Mouse (Mus musculus): Measurements from ENCODE around the gene Grk5. TPM values are rescaled to one million over a fixed set of nuclear protein-coding genes. Genes with fewer than 3 reads are reported as not detected.
A peak's percentile ranks its signal among the peaks of the same experiment; 100 is the strongest.
"Not testable (repeated sequence)": the region's sequence is repeated elsewhere in the genome, so short reads cannot be mapped to it uniquely, and the experiment has no call there.

Gene Grk5
- polyA plus RNA-seq, 1 experiment = 7.2 TPM

DNA sequence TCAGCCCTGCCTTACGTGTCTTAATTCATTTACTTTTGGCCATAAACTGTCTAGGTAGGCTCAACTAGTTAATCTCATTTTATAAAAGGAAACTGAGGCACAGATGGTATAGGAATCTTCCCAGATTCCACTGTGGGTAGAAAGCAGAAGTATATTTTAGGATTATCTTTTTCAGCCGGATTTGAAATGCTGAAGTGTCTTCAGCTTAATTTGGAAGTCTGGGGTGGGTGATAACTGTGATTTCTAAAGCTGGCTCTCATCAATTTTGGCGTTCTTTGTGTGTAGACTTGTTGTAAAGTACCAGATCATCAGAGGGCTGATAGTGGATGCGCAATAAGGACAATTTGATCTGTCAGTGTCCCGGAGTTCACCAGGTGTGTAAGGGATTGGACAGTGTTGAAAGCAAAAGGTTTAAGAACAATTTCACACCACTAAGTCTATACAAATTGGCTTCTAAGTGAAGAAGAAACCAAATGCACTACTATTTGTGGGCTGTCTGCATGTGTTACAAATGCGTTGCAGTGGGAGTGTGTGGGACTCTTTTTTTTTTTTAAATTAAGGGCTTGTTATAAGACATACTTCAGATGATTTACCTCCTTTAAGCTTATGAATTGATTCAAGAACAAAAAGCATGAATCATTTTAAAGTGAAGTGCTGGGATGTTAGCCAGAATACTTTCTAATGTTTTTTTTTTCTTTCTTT, 27.5 kb downstream of the Grk5 start:
- TF ChIP-seq POLR2A (IDR thresholded peaks at IDR 0.05; ENCODE audit: borderline replicate concordance, control insufficient read depth, low read depth, low read length) (no peak), CTCF (IDR thresholded peaks at IDR 0.05; ENCODE audit: control insufficient read depth, insufficient read depth, low read length) (no peak)
- Histone ChIP-seq H3K4me1 (ENCODE audit: control insufficient read depth, insufficient read depth, low read length) (no peaks in the 10 kb centered on the region), H3K4me3 (replicated peaks; ENCODE audit: control insufficient read depth, low read depth, low read length) (no peak overlapping the region), H3K27ac (ENCODE audit: control insufficient read depth, insufficient read depth, low read depth, low read length, poor library complexity) (no peak overlapping the region)
- 82% methylated on average over 6 of the region's 6 CpGs for WGBS

DNA sequence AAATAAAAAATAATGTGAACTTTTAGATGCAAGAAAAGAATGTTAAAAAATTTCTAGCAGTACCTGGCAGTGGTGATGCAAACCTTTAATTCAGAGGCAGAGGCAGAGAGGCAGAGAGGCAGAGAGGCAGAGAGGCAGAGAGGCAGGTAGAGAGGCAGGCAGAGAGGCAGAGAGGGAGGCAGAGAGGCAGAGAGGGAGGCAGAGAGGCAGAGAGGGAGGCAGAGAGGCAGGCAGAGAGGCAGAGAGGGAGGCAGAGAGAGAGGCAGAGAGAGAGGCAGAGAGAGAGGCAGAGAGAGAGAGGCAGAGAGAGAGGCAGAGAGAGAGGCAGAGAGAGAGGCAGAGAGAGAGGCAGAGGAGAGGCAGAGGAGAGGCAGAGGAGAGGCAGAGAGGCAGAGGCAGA, 35.0 kb downstream of the Grk5 start:
- H3K4me1 ChIP-seq (ENCODE audit: control insufficient read depth, insufficient read depth, low read length); H3K27ac ChIP-seq (ENCODE audit: control insufficient read depth, insufficient read depth, low read depth, low read length, poor library complexity); H3K4me3 ChIP-seq (replicated peaks; ENCODE audit: control insufficient read depth, low read depth, low read length): not testable (repeated sequence)

DNA sequence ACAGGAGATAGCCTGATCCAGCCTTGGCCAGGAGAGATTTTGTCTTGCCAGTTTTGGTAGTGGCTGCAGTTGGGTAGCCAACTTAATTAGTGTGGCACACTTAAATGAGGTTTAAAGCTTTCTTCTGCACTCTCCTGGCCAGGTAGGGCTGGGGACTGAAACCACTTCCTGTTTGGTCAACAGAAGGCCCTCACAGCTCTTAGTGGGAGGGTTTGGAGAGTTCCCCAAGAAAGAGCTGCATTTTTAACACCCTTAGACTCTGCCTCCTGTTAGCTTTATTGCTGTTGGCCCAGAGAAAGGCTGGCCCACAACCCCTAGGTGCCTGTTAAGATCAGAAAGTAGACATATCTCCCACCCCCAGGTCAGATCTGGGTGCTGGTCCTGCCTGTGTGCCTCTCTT, 45.5 kb downstream of the Grk5 start:
- Histone ChIP-seq H3K4me1 (ENCODE audit: control insufficient read depth, insufficient read depth, low read length) (no peaks in the 10 kb centered on the region; the same call in none of the 2 replicates), H3K27ac (ENCODE audit: control insufficient read depth, insufficient read depth, low read depth, low read length, poor library complexity) (no peak overlapping the region), H3K4me3 (replicated peaks; ENCODE audit: control insufficient read depth, low read depth, low read length) (no peak overlapping the region)
- TF ChIP-seq POLR2A (IDR thresholded peaks at IDR 0.05; ENCODE audit: borderline replicate concordance, control insufficient read depth, low read depth, low read length) (no peak), CTCF (IDR thresholded peaks at IDR 0.05; ENCODE audit: control insufficient read depth, insufficient read depth, low read length) (no peak)

DNA sequence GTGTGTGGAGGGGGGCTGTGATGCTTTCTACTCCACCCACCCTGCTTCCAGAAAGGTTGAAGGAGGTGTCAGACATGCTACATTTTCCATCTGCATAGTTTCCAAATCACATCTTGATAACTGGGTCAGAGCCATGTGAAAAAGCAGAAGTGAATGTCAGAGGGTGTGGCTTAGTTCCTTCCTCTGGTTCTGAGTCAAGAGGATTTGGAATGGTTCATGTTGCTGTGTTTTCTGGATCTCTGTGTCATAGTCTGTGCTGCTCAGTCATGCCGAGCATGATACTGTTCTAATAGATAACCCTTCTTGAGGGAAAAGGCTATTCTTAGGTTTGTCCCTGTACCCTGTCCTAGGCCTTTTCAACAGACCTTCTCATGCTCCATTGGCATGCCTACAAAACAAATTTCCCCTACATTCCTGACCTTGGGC, 50.4 kb downstream of the Grk5 start:
- Histone ChIP-seq H3K4me3 (replicated peaks; ENCODE audit: control insufficient read depth, low read depth, low read length) (no peak overlapping the region), H3K4me1 (ENCODE audit: control insufficient read depth, insufficient read depth, low read length) (no peaks in the 10 kb centered on the region; the same call in 1 of the 2 replicates), H3K27ac (ENCODE audit: control insufficient read depth, insufficient read depth, low read depth, low read length, poor library complexity) (no peak overlapping the region; the same call in 1 of the 2 replicates)
- no peak for TF ChIP-seq POLR2A (IDR thresholded peaks at IDR 0.05; ENCODE audit: borderline replicate concordance, control insufficient read depth, low read depth, low read length)
- WGBS = 8% methylated on average over 1 of the region's 1 CpGs

DNA sequence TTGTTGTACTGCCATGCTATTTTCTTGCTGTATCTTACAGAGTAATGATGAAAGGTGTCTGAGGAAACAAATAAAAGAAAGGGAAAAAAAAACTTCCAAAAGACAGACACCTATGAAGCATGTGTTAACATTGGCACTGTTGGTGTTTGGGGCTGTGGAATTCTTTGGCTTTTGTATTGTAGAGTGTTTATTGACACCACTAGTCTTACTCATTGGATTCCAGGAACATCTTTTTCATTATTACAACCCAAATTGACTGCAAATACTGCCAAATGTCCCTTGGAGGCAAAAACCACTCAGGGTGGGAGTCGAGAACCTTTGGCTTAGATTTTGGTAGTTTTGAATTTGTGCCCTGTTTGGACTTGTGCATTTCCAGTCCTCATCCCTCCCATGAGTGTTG, 51.3 kb downstream of the Grk5 start:
- Histone ChIP-seq H3K27ac (ENCODE audit: control insufficient read depth, insufficient read depth, low read depth, low read length, poor library complexity) (no peak overlapping the region), H3K4me1 (ENCODE audit: control insufficient read depth, insufficient read depth, low read length) (peaks cover 1% of the 10 kb centered on the region; the same call in 1 of the 2 replicates), H3K4me3 (replicated peaks; ENCODE audit: control insufficient read depth, low read depth, low read length) (no peak overlapping the region)
- TF ChIP-seq POLR2A (IDR thresholded peaks at IDR 0.05; ENCODE audit: borderline replicate concordance, control insufficient read depth, low read depth, low read length) (no peak), CTCF (IDR thresholded peaks at IDR 0.05; ENCODE audit: control insufficient read depth, insufficient read depth, low read length) (no peak)
- WGBS = 97% methylated on average over 1 of the region's 1 CpGs

DNA sequence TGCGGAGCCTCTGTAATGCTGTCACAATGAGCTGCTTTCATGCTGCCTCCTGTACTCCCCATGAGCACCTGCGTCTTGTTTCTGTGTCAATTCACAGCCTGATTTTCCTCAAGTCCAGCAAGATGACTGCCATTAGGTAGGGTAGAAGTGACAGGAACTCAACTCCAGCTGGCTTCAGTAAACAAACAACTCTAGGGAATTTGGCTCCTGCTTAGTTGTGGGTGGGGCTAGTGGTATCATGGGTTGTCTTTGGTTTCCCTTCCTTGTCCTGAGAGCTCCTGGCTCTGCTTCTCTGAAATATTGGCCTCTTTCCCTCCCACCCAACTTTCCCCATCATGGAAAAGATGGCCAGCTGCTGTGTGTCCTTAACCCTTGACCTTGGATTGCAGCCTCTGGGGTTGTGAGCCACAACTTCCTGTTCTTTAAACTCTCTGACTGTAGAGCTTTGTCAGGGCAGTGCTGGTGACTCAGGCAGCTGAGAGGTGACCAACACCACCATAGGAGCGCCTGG, 56.3 kb downstream of the Grk5 start:
- 70% methylated on average over 3 of the region's 3 CpGs for WGBS
- Histone ChIP-seq H3K4me1 (ENCODE audit: control insufficient read depth, insufficient read depth, low read length) (peaks cover 5% of the 10 kb centered on the region), H3K4me3 (replicated peaks; ENCODE audit: control insufficient read depth, low read depth, low read length) (no peak overlapping the region), H3K27ac (ENCODE audit: control insufficient read depth, insufficient read depth, low read depth, low read length, poor library complexity) (peak overlapping the region; percentile 75)
- no peak for TF ChIP-seq POLR2A (IDR thresholded peaks at IDR 0.05; ENCODE audit: borderline replicate concordance, control insufficient read depth, low read depth, low read length)
- TF ChIP-seq CTCF (IDR thresholded peaks at IDR 0.05; ENCODE audit: control insufficient read depth, insufficient read depth, low read length) = no peak

DNA sequence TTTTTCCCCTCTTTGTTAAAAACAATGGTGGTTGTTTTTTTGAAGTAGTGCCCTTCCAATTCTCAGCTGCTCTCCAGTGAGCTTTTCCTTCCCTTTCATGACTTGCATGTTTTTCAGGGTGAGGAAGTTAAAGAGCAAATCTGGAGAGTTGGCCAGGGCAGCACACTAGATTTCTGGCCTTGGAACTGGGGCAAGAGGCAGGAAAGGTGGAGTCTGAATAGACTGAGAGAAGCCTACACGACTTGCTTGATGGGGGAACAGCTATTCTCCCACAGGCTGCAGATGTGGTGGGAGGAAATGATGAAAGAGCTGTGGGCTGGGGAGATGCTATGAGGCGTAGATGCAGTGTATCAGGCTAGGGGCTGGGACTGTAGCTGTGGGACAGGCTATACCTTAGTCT, 57.1 kb downstream of the Grk5 start:
- H3K27ac ChIP-seq (ENCODE audit: control insufficient read depth, insufficient read depth, low read depth, low read length, poor library complexity) = peak overlapping the region; percentile 75; the same call in 1 of the 2 replicates
- TF ChIP-seq POLR2A (IDR thresholded peaks at IDR 0.05; ENCODE audit: borderline replicate concordance, control insufficient read depth, low read depth, low read length) (no peak), CTCF (IDR thresholded peaks at IDR 0.05; ENCODE audit: control insufficient read depth, insufficient read depth, low read length) (no peak)
- WGBS = 11% methylated on average over 2 of the region's 2 CpGs
- H3K4me1 ChIP-seq (ENCODE audit: control insufficient read depth, insufficient read depth, low read length) = peaks cover 5% of the 10 kb centered on the region
- H3K4me3 ChIP-seq (replicated peaks; ENCODE audit: control insufficient read depth, low read depth, low read length) = no peak overlapping the region

DNA sequence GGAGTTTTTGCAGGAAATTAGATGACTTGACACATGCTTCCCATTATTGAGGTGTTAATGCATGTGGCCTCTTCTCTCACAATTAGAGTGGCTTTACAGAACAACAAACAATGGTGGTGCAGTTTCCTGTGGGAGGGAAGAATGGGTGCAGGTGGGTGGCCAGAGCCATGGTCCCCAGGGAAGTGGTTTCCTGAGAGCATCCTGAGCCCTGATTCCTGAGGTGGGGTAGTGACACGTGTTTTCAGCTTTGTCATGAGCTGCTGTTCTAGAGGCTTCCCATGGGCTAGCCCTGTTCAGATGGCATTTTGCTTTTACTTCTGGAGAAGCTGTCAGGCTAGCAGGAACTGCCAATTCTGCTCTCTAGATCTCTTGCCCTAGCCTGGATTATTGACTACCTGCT, 59.4 kb downstream of the Grk5 start:
- Histone ChIP-seq H3K4me1 (ENCODE audit: control insufficient read depth, insufficient read depth, low read length) (peaks cover 5% of the 10 kb centered on the region), H3K4me3 (replicated peaks; ENCODE audit: control insufficient read depth, low read depth, low read length) (no peak overlapping the region), H3K27ac (ENCODE audit: control insufficient read depth, insufficient read depth, low read depth, low read length, poor library complexity) (no peak overlapping the region)
- TF ChIP-seq CTCF (IDR thresholded peaks at IDR 0.05; ENCODE audit: control insufficient read depth, insufficient read depth, low read length) = no peak
- no peak for TF ChIP-seq POLR2A (IDR thresholded peaks at IDR 0.05; ENCODE audit: borderline replicate concordance, control insufficient read depth, low read depth, low read length)
- WGBS = 19% methylated on average over 1 of the region's 1 CpGs
